Mouse (Mus musculus) naive thymus-derived CD4-positive, alpha-beta T cell, adult 5 months (primary cell): Measurements from ENCODE around the gene Gemin6. TPM values are rescaled to one million over a fixed set of nuclear protein-coding genes. Genes with fewer than 3 reads are reported as not detected.

ENCODE experiments used
- polyA plus RNA-seq: library from polyadenylated mRNA; unstranded; fragments of 100-300 nt; shearing (Covaris generic); gene quantifications from one replicate; pipeline ENCODE4 v1.2.1, GENCODE M21; 2017

Gemin6 gene
- 10.7 TPM for polyA plus RNA-seq

GRCm38 (mm10) chr17:80224326-80225116, at the start of gene Gemin6:
Gene Gemin6, plus strand, starts transcription at chr17:80224441.

DNA sequence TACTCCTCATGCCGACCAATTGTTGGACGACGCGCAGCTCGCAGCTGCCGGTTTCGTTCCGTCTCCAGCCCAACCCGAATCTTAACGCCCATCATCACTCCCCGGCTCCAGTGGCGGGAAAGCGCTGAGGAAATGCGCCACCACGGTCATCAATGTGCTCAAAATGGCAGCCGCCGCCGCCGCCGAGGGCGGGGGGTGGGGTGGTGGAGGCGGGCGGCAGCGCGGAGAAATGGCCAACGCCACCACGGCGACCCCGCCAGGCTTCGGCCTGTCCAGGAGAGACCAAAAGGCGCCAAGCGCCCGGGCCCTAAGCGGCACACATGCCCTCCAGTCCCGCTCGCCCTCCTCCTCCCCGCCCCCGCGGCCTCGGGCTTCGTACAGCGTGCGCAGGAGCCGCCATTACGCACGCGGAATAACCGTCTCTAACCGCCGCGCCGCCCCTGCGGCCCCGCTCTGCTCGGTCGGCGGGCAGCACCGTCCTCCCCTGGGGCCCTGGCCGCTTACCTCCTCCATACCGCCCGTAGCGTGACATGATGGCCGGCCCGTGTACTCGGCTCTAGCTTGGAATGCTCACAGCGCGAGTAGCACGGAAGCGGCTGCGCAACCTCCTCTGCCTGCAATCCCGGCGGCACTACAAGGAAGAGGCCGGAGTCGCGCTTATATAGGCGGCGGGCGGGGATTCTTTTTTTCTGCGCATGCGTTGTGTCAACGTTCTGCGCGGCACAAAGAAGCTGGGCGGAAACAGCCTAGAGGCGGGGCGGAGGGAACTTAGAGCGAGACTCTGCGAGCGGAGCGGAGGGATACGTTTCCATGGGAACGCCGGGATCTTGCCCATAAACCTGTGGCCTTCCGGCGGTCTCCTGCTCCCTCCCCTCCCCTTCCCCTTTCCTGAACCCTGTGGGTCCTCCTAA, 17.3 kb upstream of the Gemin6 start, which contains the start of the genes Srsf7 and Ttc39d:
TSS of gene Srsf7 (minus strand) at position 637 of the 911 bp plus-strand sequence.
TSS of gene Ttc39d (plus strand) at position 790 of the 911 bp plus-strand sequence.

Other genes with a start within 250 kb of the Gemin6 start
- gene Hnrnpll, start 162.1 kb upstream of the Gemin6 start, polyA plus RNA-seq = 26.3 TPM
- gene Galm, start 97.0 kb upstream of the Gemin6 start, polyA plus RNA-seq = 7.2 TPM
- 657 TPM for gene Srsf7, start 17.1 kb upstream of the Gemin6 start, polyA plus RNA-seq
- gene Ttc39d, start 17.0 kb upstream of the Gemin6 start, polyA plus RNA-seq = not detected
- gene Morn2, start 65.8 kb downstream of the Gemin6 start, polyA plus RNA-seq = 0.75 TPM
- 18.3 TPM for gene Dhx57, start 66.0 kb downstream of the Gemin6 start, polyA plus RNA-seq
- 1.6 TPM for gene Arhgef33, start 83.0 kb downstream of the Gemin6 start, polyA plus RNA-seq
- not detected for gene Gm10190, start 149.1 kb downstream of the Gemin6 start, polyA plus RNA-seq